Mouse (Mus musculus) gastrocnemius, postnatal 36 days (tissue): ENCODE measurements around the gene Cops9. TPM values are rescaled to one million over a fixed set of nuclear protein-coding genes. Genes with fewer than 3 reads are reported as not detected.

Experiments used
- DNase-seq, 2 experiments: peaks; one replicate each; pipeline ENCODE4 v3.0.0; 2022
- intact Hi-C: fragments of 180-260 bp; cut with DNase I; formaldehyde crosslinking; loops from one replicate; pipeline ENCODE4 v1.15.1; 2025
- total RNA-seq, 2 experiments: library from RNA; stranded (reverse); gene quantifications; 2 replicates each; pipeline ENCODE4 v1.2.3; 2021

Gene Cops9
- total RNA-seq, 2 experiments from 2014 or later = 170 to 184 TPM

DNA sequence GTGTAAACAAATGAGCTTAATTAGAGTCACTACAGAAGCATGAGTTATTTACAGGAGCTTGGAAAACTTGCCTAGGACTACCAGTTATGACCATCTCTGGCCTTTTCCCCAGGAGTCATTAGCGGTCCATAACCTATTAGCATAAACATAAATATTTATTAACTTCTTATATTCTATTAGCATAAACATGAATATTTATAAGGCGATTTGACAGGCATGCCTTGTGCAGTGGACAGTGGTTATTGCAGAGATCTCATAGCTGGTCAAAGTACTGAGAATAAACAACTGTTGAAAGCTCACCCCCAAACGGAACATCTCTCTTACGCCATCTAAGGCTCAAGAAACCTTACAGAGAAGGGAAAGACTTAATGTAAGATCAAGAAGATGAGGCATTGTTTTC is 28.6 kb downstream of the Cops9 start:
- intact Hi-C loops = loop anchor here (2.0 to 10.0 kb wide), 2 partner anchors 36 to 698 kb away; partner anchors contain the start of gene Otos
- no peak for DNase-seq

DNA sequence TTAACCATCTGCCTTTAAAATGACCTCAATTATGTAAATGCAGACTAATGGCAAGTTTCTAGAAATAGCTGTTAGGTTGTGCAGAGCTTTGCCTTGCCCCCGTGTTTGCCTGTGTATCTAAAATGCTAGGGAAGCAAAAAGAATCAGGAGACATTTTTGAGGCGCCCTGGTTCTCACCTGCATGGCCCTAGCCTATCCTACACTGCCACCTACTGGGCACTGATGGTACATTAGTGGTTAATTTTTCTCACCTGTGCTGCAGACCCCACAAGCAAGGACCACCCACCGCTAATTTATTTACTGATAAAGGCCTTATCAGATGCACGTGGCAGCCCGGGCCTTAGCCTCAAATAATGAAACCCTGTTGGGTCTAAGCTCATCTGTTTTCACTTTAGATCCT is 30.8 kb downstream of the Cops9 start:
- no peak for DNase-seq
- intact Hi-C loops = loop anchor here (2.0 to 10.0 kb wide), 2 partner anchors 90 to 696 kb away; no protein-coding TSS in a partner anchor

DNA sequence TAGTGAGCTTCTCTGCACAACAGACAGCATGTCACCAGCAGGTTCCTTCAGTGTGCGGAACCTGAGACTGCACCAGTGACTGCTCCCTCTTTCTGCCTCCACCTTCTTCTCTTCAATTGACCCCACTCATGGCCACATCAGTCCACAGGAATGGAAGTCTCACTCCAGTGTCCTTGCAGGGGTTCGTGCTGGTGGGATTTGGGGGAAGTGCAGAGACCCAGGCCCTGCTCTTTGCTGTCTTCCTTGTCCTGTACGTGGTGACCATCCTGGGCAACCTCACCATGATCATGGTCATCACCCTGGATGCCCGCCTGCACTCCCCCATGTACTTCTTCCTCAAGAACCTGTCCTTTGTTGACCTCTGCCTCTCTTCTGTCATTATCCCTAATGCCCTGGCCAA is 34.1 kb downstream of the Cops9 start:
- no peak for DNase-seq
- intact Hi-C loops = no loop called here

- no peak for DNase-seq
- intact Hi-C loops = no loop called here
These were observed 36.3 kb downstream of the Cops9 start, which contains the start of gene Olfr1410 for GRCm38 (mm10) chr1:92605482-92605881. Olfr1410 (plus strand) TSS chr1:92605782.

GRCm38 (mm10) chr1:92596019-92596418 is 45.8 kb downstream of the Cops9 start:
- intact Hi-C loops = no loop called here
- no peak for DNase-seq

DNA sequence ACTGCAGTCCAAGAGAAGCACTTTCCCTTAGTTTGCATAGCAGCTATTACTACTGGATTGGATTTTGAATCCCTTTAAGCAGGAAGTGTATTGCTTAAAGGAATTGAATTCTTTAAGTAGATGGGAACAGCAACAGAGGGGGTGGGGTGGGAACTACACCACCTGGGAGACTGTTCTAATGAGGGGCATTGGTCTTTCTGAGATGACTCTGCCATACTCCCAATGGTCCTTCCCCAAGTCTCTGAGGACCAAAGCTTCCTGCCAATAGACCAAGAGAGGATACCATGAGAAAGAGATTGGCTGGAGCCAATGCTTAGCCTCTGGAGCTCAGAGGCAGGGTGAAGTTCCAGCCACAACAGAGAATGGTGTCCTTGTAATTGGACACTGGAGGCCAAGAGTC is 47.7 kb downstream of the Cops9 start, which contains the start of gene Olfr1411:
Olfr1411 (plus strand) TSS at position 301 of the 400 bp plus-strand sequence.
- no peak for DNase-seq
- intact Hi-C loops = no loop called here

Other genes starting within 250 kb of the Cops9 start
- 100 to 1,000 TPM; 447 to 473 TPM for gene Ndufa10, start 168.1 kb downstream of the Cops9 start, total RNA-seq
- not detected for gene Olfr1416, start 156.9 kb downstream of the Cops9 start, total RNA-seq
- gene Olfr1415, start 145.9 kb downstream of the Cops9 start, total RNA-seq = not detected
- gene Olfr1414, start 123.3 kb downstream of the Cops9 start, total RNA-seq = not detected
- not detected for gene Olfr1413, start 70.7 kb downstream of the Cops9 start, total RNA-seq
- not detected for gene Olfr1412, start 56.2 kb downstream of the Cops9 start, total RNA-seq
- not detected for gene Olfr1411, start 47.6 kb downstream of the Cops9 start, total RNA-seq
- not detected for gene Olfr1410, start 36.2 kb downstream of the Cops9 start, total RNA-seq
- not detected for gene Olfr12, start 24.2 kb downstream of the Cops9 start, total RNA-seq
- not detected for gene Otos, start 6.9 kb upstream of the Cops9 start, total RNA-seq
- 100 to 1,000 TPM; 244 to 266 TPM for gene Gpc1, start 189.7 kb upstream of the Cops9 start, total RNA-seq